Mouse (Mus musculus) megakaryocyte progenitor cell, adult 5-6 weeks (primary cell): ENCODE measurements around the gene Rps29. TPM values are rescaled to one million over a fixed set of nuclear protein-coding genes. Genes with fewer than 3 reads are reported as not detected.
A peak's percentile ranks its signal among the peaks of the same experiment; 100 is the strongest.

Experiments
- ATAC-seq: replicated peaks from 2 replicates; pipeline ENCODE4 v1.8.0; 2016; ENCODE audit warnings: mild to moderate bottlenecking, moderate TSS enrichment, inconsistent platforms; ENCODE audit not compliant: poor library complexity
- total RNA-seq, 2 experiments: library from RNA; stranded (forward) in 1 of 2; stranded (reverse) in 1 of 2; fragments of 157-497, 149-512 nt in 1 of 2; fragments of 200-1000 nt in 1 of 2; gene quantifications; 2 replicates each; pipeline versions ENCODE4 v1.2.3 to v1.2.4; 2015 to 2017

Rps29 gene
- total RNA-seq, 2 experiments from 2014 or later: 2,352 to 3,108 TPM

DNA sequence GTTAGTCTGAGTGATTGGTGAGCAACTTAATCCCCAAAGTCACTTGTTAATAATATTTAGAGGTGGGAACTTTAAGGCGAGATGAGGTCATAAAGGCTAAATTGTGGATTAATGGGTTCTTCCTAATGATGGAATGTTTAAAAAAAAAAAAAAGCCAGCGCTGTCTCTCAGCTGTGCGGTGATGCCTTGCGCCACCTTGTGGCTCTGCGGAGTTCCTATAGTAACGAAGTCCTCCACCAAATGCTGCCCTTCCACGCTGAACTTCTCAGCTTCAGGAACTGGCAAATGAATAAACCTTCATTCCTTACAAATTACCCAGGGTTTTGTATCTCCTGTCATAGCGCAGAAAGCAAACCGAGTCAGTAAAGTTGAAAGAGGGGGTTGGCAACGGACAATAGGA is 27.0 kb downstream of the Rps29 start:
- ATAC-seq: peak; percentile 78

DNA sequence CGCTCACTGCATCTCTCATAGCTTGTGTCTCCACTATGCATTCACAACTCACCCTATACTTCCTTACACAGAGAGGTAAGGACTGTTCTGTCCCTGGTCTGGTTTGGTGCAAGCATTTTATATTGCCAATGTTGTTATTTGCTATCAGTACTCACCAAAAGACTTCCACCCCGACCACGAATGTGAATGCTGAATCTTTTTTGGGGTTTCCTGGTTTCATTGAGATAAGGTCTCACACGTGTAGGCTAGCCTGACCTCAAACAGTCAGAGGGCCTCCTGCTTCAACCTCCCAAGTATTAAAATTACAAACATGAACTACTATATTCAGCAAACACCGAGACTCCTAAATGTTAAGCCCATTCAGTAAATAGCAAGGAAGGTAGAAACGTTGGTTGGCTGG is 27.7 kb downstream of the Rps29 start:
- peak; percentile 48 for ATAC-seq

DNA sequence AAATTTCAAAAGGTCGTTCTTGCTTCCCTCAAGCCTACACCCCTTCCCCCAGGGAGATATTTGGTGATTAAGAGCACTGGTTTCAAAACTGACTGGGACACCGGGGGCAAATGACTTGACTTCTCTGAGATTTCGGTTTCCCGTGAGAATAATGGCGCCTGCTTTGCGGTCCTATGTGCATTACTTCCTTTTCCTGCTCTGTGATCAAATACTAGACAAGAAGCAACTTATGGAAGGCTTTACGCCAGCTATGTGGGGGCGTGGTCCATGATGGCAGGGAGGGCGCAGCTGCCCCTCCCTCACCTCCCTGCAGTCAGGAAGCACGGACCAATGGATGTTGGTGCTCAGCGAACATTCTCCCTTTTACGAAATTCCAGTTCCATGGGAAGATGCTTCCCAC is 28.5 kb downstream of the Rps29 start:
- peak; percentile 15; the same call in 1 of the 2 replicates for ATAC-seq

DNA sequence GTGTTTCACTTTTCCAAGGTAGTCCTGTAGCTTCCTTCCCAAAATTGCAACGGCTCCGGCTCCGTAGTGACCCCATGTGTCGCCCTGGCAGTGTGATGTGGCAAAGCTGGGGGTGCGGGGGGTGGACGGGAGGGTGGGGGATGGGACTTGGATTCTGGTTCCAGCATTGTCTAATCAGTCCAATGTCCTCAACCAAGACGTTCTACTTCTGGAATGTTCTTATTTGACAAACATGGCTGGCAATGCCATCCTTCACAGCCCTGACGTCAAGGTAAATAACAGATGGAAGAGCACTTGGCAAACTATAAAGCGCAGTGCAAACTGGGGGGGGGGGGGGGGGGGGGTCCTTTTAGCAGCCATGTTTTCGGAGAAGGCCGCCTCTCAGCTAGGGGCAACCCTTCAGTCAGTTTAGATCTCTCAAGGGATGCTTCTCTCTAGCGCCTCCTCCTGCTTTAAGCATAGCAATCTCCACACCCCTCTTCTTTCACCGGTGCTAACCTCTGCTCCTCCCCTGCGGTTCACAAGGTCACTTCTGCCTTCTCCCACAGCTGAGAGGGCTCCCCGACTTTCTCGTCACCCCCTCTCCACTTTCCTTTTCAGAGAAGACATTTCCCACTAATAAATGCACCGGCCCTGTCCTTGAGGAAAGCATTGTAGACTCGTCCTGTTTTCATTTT is 29.2 kb downstream of the Rps29 start:
- peak; percentile 42 for ATAC-seq

DNA sequence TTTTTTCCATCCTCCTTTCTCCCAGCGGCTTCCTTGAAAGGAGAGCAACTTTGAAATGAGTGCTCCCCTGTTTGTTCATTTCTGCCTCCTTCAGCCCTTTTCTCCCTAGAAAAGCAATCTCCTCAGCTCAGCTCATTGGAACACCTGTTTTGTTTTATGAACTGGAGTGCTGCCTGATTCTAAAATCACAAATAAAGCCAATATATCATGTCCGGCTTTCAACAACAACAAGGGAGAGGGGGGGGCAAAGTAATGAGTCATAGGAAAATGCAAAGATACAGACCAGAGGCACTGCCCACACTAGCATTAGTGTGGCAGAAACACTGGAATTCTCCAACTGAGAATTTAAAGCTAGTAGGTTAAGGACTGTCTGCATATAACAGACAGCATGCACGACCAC is 31.4 kb downstream of the Rps29 start:
- ATAC-seq: no peak

DNA sequence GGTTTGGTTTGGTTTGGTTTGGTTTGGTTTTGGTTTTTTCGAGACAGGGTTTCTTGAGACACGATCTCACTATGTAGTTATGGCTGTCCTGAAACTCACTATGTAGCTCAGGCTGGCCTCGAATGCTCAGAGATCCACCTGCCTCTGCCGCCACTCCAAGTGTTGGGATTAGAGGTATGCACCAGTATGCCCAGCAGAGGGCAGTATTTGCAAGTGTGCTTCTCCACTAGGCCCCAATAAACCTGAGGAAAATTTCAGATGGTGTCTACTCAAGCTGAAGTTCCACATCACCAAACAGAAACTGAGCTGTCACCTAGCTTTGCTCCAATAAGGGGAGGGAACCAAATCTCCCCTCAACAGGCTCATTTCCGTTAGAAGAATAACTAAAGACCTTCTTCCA is 31.8 kb downstream of the Rps29 start:
- peak; percentile 69 for ATAC-seq

DNA sequence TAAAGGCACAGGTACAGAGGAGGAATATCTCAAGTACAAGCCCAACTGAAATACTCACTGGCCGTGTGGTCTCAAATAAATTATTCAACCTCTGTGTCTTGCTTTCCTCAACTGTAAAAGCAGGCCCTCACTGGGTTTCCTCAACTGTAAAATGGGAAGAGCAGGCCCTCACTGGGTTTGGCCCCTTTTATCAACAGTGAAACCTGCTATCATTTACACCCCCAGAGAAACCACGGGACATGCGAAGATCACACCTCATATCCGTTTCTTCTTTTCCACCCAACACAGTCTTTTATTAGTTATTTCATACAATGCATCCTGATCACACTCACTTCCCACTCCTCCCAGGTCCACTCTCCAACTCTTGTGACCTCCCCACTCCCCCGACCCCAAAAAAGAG is 33.9 kb downstream of the Rps29 start:
- no peak for ATAC-seq

DNA sequence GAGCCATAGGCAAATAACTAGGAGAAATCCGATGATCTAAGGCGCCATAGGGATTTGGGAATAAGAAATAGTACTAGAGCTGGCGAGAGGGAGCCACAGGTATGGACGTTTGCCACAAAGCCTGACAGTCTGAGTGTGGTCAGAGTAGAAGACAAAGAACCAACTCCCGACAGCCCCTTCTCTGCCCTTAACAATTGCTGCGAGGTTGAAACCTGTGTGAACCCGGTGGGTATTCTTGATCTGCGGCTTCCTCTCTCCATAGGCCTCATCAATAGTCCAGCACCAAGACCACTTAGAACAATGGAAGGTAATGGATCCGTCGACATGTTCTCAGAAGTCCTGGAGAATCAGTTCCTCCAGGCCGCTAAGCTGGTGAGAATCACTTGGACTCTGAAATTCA is 36.2 kb downstream of the Rps29 start:
- 0 out of 2 replicates have a peak, but pooled peaks have one; percentile 52 for ATAC-seq

DNA sequence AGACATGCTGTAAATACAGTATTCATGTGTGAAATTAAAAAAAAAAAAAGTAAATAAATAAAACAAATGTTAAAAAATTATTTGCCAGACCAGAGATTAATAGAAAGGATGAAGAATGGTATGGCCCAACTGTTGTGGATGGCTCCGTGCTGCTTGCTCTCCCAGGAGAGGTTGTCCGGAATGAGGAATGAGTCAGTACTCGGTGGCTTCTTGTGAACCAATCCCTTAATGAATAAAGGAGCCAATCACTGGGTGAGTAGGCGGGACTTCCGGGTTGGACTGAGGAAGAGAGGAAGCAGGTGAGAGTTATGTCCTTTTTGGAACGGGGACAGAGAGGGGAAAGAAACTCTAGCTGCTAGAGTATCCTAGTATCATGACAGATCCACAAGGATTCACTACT is 39.1 kb downstream of the Rps29 start:
- ATAC-seq: no peak

Other genes starting within 250 kb of the Rps29 start
- gene Lrr1, start 9.6 kb upstream of the Rps29 start, total RNA-seq (2015): 32.3 and 40.5 TPM in 2 replicates
- 11.6 and 17.9 TPM in 2 replicates for gene Lrr1, start 9.6 kb upstream of the Rps29 start, total RNA-seq (2017)
- 1,035 and 1,112 TPM in 2 replicates for gene Rpl36al, start 24.9 kb upstream of the Rps29 start, total RNA-seq (2015)
- gene Rpl36al, start 24.9 kb upstream of the Rps29 start, total RNA-seq (2017): 1,330 and 1,393 TPM in 2 replicates
- gene Mgat2, start 25.0 kb upstream of the Rps29 start, total RNA-seq (2015): 145 TPM in 2 replicates
- gene Mgat2, start 25.0 kb upstream of the Rps29 start, total RNA-seq (2017): 149 and 155 TPM in 2 replicates
- 4.9 and 6.8 TPM in 2 replicates for gene Gm49383, start 37.9 kb upstream of the Rps29 start, total RNA-seq (2015)
- gene Gm49383, start 37.9 kb upstream of the Rps29 start, total RNA-seq (2017): 31.7 and 39.3 TPM in 2 replicates
- 6.0 and 6.3 TPM in 2 replicates for gene Dnaaf2, start 39.2 kb upstream of the Rps29 start, total RNA-seq (2015)
- 5.3 and 7.5 TPM in 2 replicates for gene Dnaaf2, start 39.2 kb upstream of the Rps29 start, total RNA-seq (2017)
- 22.3 and 24.8 TPM in 2 replicates for gene Gm49384, start 45.1 kb upstream of the Rps29 start, total RNA-seq (2015)
- gene Gm49384, start 45.1 kb upstream of the Rps29 start, total RNA-seq (2017): 22.0 and 22.4 TPM in 2 replicates
- 65.0 and 70.8 TPM in 2 replicates for gene Pole2, start 69.0 kb upstream of the Rps29 start, total RNA-seq (2015)
- gene Pole2, start 69.0 kb upstream of the Rps29 start, total RNA-seq (2017): 50.8 and 69.6 TPM in 2 replicates
- 3.6 and 4.0 TPM in 2 replicates for gene Klhdc1, start 82.0 kb upstream of the Rps29 start, total RNA-seq (2015)
- gene Klhdc1, start 82.0 kb upstream of the Rps29 start, total RNA-seq (2017): 4.4 and 10.1 TPM in 2 replicates
- gene Klhdc2, start 137.5 kb upstream of the Rps29 start, total RNA-seq (2015): 61.9 and 66.9 TPM in 2 replicates
- gene Klhdc2, start 137.5 kb upstream of the Rps29 start, total RNA-seq (2017): 55.0 and 64.9 TPM in 2 replicates
- 62.7 and 76.9 TPM in 2 replicates for gene Nemf, start 198.0 kb upstream of the Rps29 start, total RNA-seq (2015)
- 80.0 and 130 TPM in 2 replicates for gene Nemf, start 198.0 kb upstream of the Rps29 start, total RNA-seq (2017)
- gene Arf6, start 213.0 kb upstream of the Rps29 start, total RNA-seq (2015): 89.6 and 90.6 TPM in 2 replicates
- 145 and 148 TPM in 2 replicates for gene Arf6, start 213.0 kb upstream of the Rps29 start, total RNA-seq (2017)
- gene Gm9887, start 213.3 kb upstream of the Rps29 start, total RNA-seq (2015): not detected in 2 replicates
- 1.5 TPM in 1 of 2 replicates, not detected in the other for gene Gm9887, start 213.3 kb upstream of the Rps29 start, total RNA-seq (2017)